Mouse (Mus musculus) kidney, embryonic 14.5 days (tissue): ENCODE measurements around the gene Nup62. TPM values are rescaled to one million over a fixed set of nuclear protein-coding genes. Genes with fewer than 3 reads are reported as not detected.

Experiments
- microRNA counts: library from miRNA; unstranded; fragments of <30 nt; microRNA quantifications from one replicate; lab custom pipeline; 2017
- microRNA-seq: library from miRNA; unstranded; fragments of <30 nt; microRNA quantifications from one replicate; pipeline ENCODE4, GENCODE M21; 2016
- polyA plus RNA-seq: library from polyadenylated mRNA; unstranded; fragments of >200 nt; fragmentation: Nextera tagmentation; extraction: Ambion mirVana; gene quantifications from 2 replicates; pipeline ENCODE4 v1.2.1, GENCODE M21; 2014

The Nup62 gene
- polyA plus RNA-seq, 1 experiment from 2014 or later = 59.5 TPM

MicroRNAs within 50 kb of the gene (microRNA counts, 519-probe panel; counts per million panel counts)
- not detected for microRNA mmu-miR-707 (lab: Ali Mortazavi, UCI)

Small RNA genes within 50 kb of the gene (microRNA-seq; reads per million reads assigned to microRNA genes)
- gene Mir707 = not detected

Other genes starting within 250 kb of the Nup62 start
- 5.0 and 7.0 TPM in 2 replicates for gene Napsa, start 243.7 kb upstream of the Nup62 start, polyA plus RNA-seq
- gene Kcnc3, start 225.4 kb upstream of the Nup62 start, polyA plus RNA-seq = 0.18 and 0.26 TPM in 2 replicates
- 1.3 and 1.8 TPM in 2 replicates for gene Myh14, start 145.2 kb upstream of the Nup62 start, polyA plus RNA-seq
- not detected in 2 replicates for gene Izumo2, start 107.3 kb upstream of the Nup62 start, polyA plus RNA-seq
- gene Vrk3, start 67.7 kb upstream of the Nup62 start, polyA plus RNA-seq = 35.2 and 43.4 TPM in 2 replicates
- gene Zfp473, start 65.0 kb upstream of the Nup62 start, polyA plus RNA-seq = 2.5 and 3.1 TPM in 2 replicates
- 1.7 and 2.0 TPM in 2 replicates for gene Il4i1, start 299 bp downstream of the Nup62 start, polyA plus RNA-seq
- gene Atf5, start 570 bp downstream of the Nup62 start, polyA plus RNA-seq = 2.5 and 6.3 TPM in 2 replicates
- 51.4 and 86.5 TPM in 2 replicates for gene Akt1s1, start 32.9 kb downstream of the Nup62 start, polyA plus RNA-seq
- gene Tbc1d17, start 33.0 kb downstream of the Nup62 start, polyA plus RNA-seq = 57.0 and 65.3 TPM in 2 replicates
- gene Pnkp, start 41.1 kb downstream of the Nup62 start, polyA plus RNA-seq = 27.0 and 30.4 TPM in 2 replicates
- gene Ptov1, start 53.7 kb downstream of the Nup62 start, polyA plus RNA-seq = 441 and 501 TPM in 2 replicates
- gene Med25, start 76.6 kb downstream of the Nup62 start, polyA plus RNA-seq = 80.0 and 86.3 TPM in 2 replicates
- 21.9 and 22.3 TPM in 2 replicates for gene Fuz, start 80.0 kb downstream of the Nup62 start, polyA plus RNA-seq
- gene Ap2a1, start 113.4 kb downstream of the Nup62 start, polyA plus RNA-seq = 80.5 and 88.5 TPM in 2 replicates
- gene Tsks, start 127.1 kb downstream of the Nup62 start, polyA plus RNA-seq = 0.37 TPM in 1 of 2 replicates, not detected in the other
- 13.7 and 19.2 TPM in 2 replicates for gene Cpt1c, start 158.8 kb downstream of the Nup62 start, polyA plus RNA-seq
- gene Prmt1, start 170.5 kb downstream of the Nup62 start, polyA plus RNA-seq = 258 and 308 TPM in 2 replicates
- 66.2 and 81.6 TPM in 2 replicates for gene Irf3, start 181.6 kb downstream of the Nup62 start, polyA plus RNA-seq
- gene Bcl2l12, start 182.6 kb downstream of the Nup62 start, polyA plus RNA-seq = 54.9 and 71.1 TPM in 2 replicates
- 46.5 and 54.0 TPM in 2 replicates for gene Scaf1, start 200.3 kb downstream of the Nup62 start, polyA plus RNA-seq
- gene Rras, start 201.9 kb downstream of the Nup62 start, polyA plus RNA-seq = 31.8 and 35.2 TPM in 2 replicates
- 16.3 and 18.9 TPM in 2 replicates for gene Prr12, start 236.8 kb downstream of the Nup62 start, polyA plus RNA-seq
- 65.3 and 75.0 TPM in 2 replicates for gene Nosip, start 246.3 kb downstream of the Nup62 start, polyA plus RNA-seq
- gene Prrg2, start 246.6 kb downstream of the Nup62 start, polyA plus RNA-seq = 27.0 and 27.3 TPM in 2 replicates